Mouse (Mus musculus): ENCODE measurements around the gene Olfr1261.

The Olfr1261 gene

GRCm38 (mm10) chr2:89990921-89991320 lies at the start of gene Olfr1261:
Gene Olfr1261 (plus strand): TSS chr2:89991221.
- no peak for DNase-seq (ENCODE audit: low spot score in 2 of 2)

GRCm38 (mm10) chr2:89948564-89948963 lies 42.5 kb upstream of the Olfr1261 start, which contains the start of gene Olfr1259:
Gene Olfr1259 (minus strand): TSS chr2:89948664.
- DNase-seq (ENCODE audit: low spot score in 2 of 2): no peak

GRCm38 (mm10) chr2:89974184-89974583 lies 16.8 kb upstream of the Olfr1261 start, which contains the start of gene Olfr1260:
Gene Olfr1260 (plus strand): TSS chr2:89974340.
- DNase-seq (ENCODE audit: low spot score in 2 of 2): no peak

- DNase-seq (ENCODE audit: low spot score in 2 of 2): no peak
Observed at GRCm38 (mm10) chr2:89977709-89978108, 13.3 kb upstream of the Olfr1261 start.

GRCm38 (mm10) chr2:89999845-90000244 lies 8.8 kb downstream of the Olfr1261 start, which contains the start of gene Olfr1262:
Gene Olfr1262 (plus strand): TSS chr2:90000145.
- DNase-seq (ENCODE audit: low spot score in 2 of 2): no peak

GRCm38 (mm10) chr2:90011831-90012230 lies 20.8 kb downstream of the Olfr1261 start, which contains the start of gene Olfr1263:
Gene Olfr1263 (plus strand): TSS chr2:90012131.
- no peak for DNase-seq (ENCODE audit: low spot score in 2 of 2)

GRCm38 (mm10) chr2:90025477-90025876 lies 34.5 kb downstream of the Olfr1261 start, which contains the start of gene Olfr1264:
Gene Olfr1264 (minus strand): TSS chr2:90025577.
- no peak for DNase-seq (ENCODE audit: low spot score in 2 of 2)

GRCm38 (mm10) chr2:90035037-90035436 lies 44.0 kb downstream of the Olfr1261 start, which contains the start of gene Olfr1265:
Gene Olfr1265 (plus strand): TSS chr2:90035337.
- DNase-seq (ENCODE audit: low spot score in 2 of 2): no peak
